Mouse (Mus musculus): ENCODE measurements around the gene Pagr1b. TPM values are rescaled to one million over a fixed set of nuclear protein-coding genes. Genes with fewer than 3 reads are reported as not detected.

Gene Pagr1b
- polyA plus RNA-seq, 1 experiment from 2014 or later: not detected

GRCm38 (mm10) chr7:127011051-127011450 is 5.2 kb downstream of the Pagr1b start:
- H3K4me2 ChIP-seq (replicated peaks): no peak overlapping the region
- no peak overlapping the region for H3K27ac ChIP-seq (replicated peaks)
- H3K4me1 ChIP-seq: peaks cover 35% of the 10 kb centered on the region
- no peak for ATAC-seq (replicated peaks)
- no peak overlapping the region for H3K4me3 ChIP-seq
- H3K36me3 ChIP-seq: peaks cover 17% of the 10 kb centered on the region
- H3K27me3 ChIP-seq: no peaks in the 10 kb centered on the region
- WGBS: 96% methylated on average over 2 of the region's 2 CpGs
- H3K9ac ChIP-seq (replicated peaks): no peak overlapping the region
- no peaks in the 10 kb centered on the region for H3K9me3 ChIP-seq

- H3K27ac ChIP-seq (replicated peaks): peak overlapping the region; percentile 92
- no peaks in the 10 kb centered on the region for H3K27me3 ChIP-seq
- no peak for ATAC-seq (replicated peaks)
- peaks cover 7% of the 10 kb centered on the region for H3K36me3 ChIP-seq
- WGBS: 81% methylated on average over 17 of the region's 17 CpGs
- H3K4me1 ChIP-seq: peaks cover 21% of the 10 kb centered on the region
- no peak overlapping the region for H3K4me2 ChIP-seq (replicated peaks)
- no peak overlapping the region for H3K9ac ChIP-seq (replicated peaks)
- no peaks in the 10 kb centered on the region for H3K9me3 ChIP-seq
- no peak overlapping the region for H3K4me3 ChIP-seq
These were observed 6.8 kb downstream of the Pagr1b start for GRCm38 (mm10) chr7:127009307-127010085.

- Histone ChIP-seq H3K9ac (replicated peaks) (no peak overlapping the region), H3K36me3 (peaks cover 3% of the 10 kb centered on the region; the same call in 1 of the 2 replicates), H3K27ac (replicated peaks) (peak overlapping the region; percentile 92), H3K27me3 (no peaks in the 10 kb centered on the region), H3K4me2 (replicated peaks) (no peak overlapping the region), H3K9me3 (no peaks in the 10 kb centered on the region), H3K4me1 (peaks cover 15% of the 10 kb centered on the region), H3K4me3 (no peak overlapping the region)
- ATAC-seq (replicated peaks): peak; percentile 91
- WGBS: 57% methylated on average over 9 of the region's 9 CpGs
These were observed 7.9 kb downstream of the Pagr1b start for GRCm38 (mm10) chr7:127008239-127009019.

GRCm38 (mm10) chr7:127007313-127008024 is 8.8 kb downstream of the Pagr1b start:
- Histone ChIP-seq H3K36me3 (no peaks in the 10 kb centered on the region), H3K9me3 (no peaks in the 10 kb centered on the region), H3K27ac (replicated peaks) (peak overlapping the region; percentile 92), H3K4me2 (replicated peaks) (no peak overlapping the region), H3K4me3 (no peak overlapping the region), H3K4me1 (peaks cover 15% of the 10 kb centered on the region), H3K27me3 (no peaks in the 10 kb centered on the region), H3K9ac (replicated peaks) (no peak overlapping the region)
- no peak for ATAC-seq (replicated peaks)
- WGBS: 79% methylated on average over 6 of the region's 6 CpGs

DNA sequence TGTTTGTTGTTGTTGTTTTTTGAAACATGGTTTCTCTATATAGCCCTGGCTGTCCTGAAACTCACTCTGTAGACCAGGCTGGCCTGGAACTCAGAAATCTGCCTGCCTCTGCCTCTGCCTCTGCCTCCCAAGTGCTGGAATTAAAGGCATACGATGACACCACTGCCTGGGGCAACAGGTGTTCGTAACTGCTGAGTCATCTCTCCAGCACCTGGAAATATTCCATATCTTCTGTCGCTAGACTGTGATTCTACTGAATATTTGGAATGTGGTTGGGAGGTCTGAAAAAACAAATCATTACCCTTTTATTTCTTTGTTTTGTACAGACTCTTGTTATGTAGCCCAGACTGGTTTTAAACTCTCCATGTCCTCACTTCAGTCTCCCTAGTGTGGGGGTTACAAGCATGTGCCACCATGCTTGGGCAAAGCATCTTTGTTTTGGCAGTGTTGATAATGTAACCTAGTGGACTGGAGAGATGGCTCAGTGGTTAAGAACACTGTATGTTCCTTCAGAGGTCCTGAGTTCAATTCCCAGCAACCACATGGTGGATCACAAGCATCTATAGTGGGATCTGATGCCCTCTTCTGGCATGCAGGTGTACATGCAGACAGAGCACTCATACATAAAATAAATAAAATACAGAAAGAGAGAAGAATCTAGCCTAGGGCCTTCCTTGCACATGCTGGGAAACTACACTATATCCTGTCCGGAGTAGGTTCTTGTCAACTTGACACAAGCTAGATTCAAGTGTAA is 12.0 kb downstream of the Pagr1b start:
- H3K4me2 ChIP-seq (replicated peaks): no peak overlapping the region
- 87% methylated on average over 4 of the region's 4 CpGs for WGBS
- no peak for ATAC-seq (replicated peaks)
- peaks cover 13% of the 10 kb centered on the region for H3K4me1 ChIP-seq
- H3K27ac ChIP-seq (replicated peaks): no peak overlapping the region
- H3K36me3 ChIP-seq: no peaks in the 10 kb centered on the region
- no peaks in the 10 kb centered on the region for H3K27me3 ChIP-seq
- no peak overlapping the region for H3K4me3 ChIP-seq
- no peaks in the 10 kb centered on the region for H3K9me3 ChIP-seq
- no peak overlapping the region for H3K9ac ChIP-seq (replicated peaks)

GRCm38 (mm10) chr7:127003620-127004019 is 12.7 kb downstream of the Pagr1b start:
- Histone ChIP-seq H3K9ac (replicated peaks) (no peak overlapping the region), H3K9me3 (no peaks in the 10 kb centered on the region), H3K27me3 (no peaks in the 10 kb centered on the region), H3K27ac (replicated peaks) (no peak overlapping the region), H3K4me3 (no peak overlapping the region), H3K36me3 (no peaks in the 10 kb centered on the region), H3K4me2 (replicated peaks) (no peak overlapping the region), H3K4me1 (peaks cover 7% of the 10 kb centered on the region)
- WGBS: 93% methylated on average over 5 of the region's 5 CpGs
- no peak for ATAC-seq (replicated peaks)

- no peak overlapping the region for H3K4me2 ChIP-seq (replicated peaks)
- no peaks in the 10 kb centered on the region for H3K36me3 ChIP-seq
- 91% methylated on average over 10 of the region's 10 CpGs for WGBS
- H3K4me3 ChIP-seq: no peak overlapping the region
- H3K4me1 ChIP-seq: no peaks in the 10 kb centered on the region
- no peak for ATAC-seq (replicated peaks)
- no peaks in the 10 kb centered on the region for H3K27me3 ChIP-seq
- no peaks in the 10 kb centered on the region for H3K9me3 ChIP-seq
- H3K9ac ChIP-seq (replicated peaks): no peak overlapping the region
- H3K27ac ChIP-seq (replicated peaks): no peak overlapping the region
These were observed 16.7 kb downstream of the Pagr1b start for GRCm38 (mm10) chr7:126999568-126999967.

DNA sequence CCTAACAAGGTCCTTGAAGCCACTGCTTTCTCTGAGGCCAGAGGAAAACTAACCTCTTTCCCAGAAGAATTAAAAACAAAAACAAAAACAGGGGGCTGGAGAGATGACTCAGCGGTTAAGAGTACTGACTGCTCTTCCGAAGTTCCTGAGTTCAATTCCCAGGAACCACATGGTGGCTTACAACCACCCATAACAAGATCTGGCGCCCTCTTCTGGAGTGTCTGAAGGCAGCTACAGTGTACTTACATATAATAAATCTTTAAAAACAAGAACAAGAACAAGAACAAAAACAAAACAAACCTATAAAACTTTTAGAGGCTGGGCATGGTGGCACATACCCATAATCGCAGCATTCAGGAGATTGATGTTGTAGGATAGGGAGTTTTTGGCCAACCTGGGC is 19.8 kb downstream of the Pagr1b start:
- no peak overlapping the region for H3K9ac ChIP-seq (replicated peaks)
- no peaks in the 10 kb centered on the region for H3K27me3 ChIP-seq
- no peak for ATAC-seq (replicated peaks)
- H3K4me2 ChIP-seq (replicated peaks): no peak overlapping the region
- H3K9me3 ChIP-seq: no peaks in the 10 kb centered on the region
- 82% methylated on average over 4 of the region's 4 CpGs for WGBS
- H3K36me3 ChIP-seq: no peaks in the 10 kb centered on the region
- no peaks in the 10 kb centered on the region for H3K4me1 ChIP-seq
- no peak overlapping the region for H3K27ac ChIP-seq (replicated peaks)
- no peak overlapping the region for H3K4me3 ChIP-seq

GRCm38 (mm10) chr7:126988816-126989215 is 27.5 kb downstream of the Pagr1b start:
- no peaks in the 10 kb centered on the region for H3K27me3 ChIP-seq

GRCm38 (mm10) chr7:126986319-126986718 is 30.0 kb downstream of the Pagr1b start:
- Histone ChIP-seq H3K36me3 (peaks cover 3% of the 10 kb centered on the region; the same call in 1 of the 2 replicates), H3K4me3 (no peak overlapping the region), H3K4me1 (no peaks in the 10 kb centered on the region), H3K4me2 (replicated peaks) (no peak overlapping the region), H3K9ac (replicated peaks) (no peak overlapping the region), H3K27me3 (no peaks in the 10 kb centered on the region), H3K27ac (replicated peaks) (no peak overlapping the region), H3K9me3 (no peaks in the 10 kb centered on the region)
- no peak for ATAC-seq (replicated peaks)
- 48% methylated on average over 9 of the region's 9 CpGs for WGBS

More at GRCm38 (mm10) chr7:126988816-126989215, 27.5 kb downstream of the Pagr1b start:
- WGBS: 70% methylated on average over 8 of the region's 8 CpGs
- Histone ChIP-seq H3K9ac (replicated peaks) (no peak overlapping the region), H3K4me2 (replicated peaks) (no peak overlapping the region), H3K27ac (replicated peaks) (no peak overlapping the region), H3K9me3 (no peaks in the 10 kb centered on the region), H3K4me3 (no peak overlapping the region), H3K4me1 (no peaks in the 10 kb centered on the region), H3K36me3 (no peaks in the 10 kb centered on the region)
- ATAC-seq (replicated peaks): no peak

DNA sequence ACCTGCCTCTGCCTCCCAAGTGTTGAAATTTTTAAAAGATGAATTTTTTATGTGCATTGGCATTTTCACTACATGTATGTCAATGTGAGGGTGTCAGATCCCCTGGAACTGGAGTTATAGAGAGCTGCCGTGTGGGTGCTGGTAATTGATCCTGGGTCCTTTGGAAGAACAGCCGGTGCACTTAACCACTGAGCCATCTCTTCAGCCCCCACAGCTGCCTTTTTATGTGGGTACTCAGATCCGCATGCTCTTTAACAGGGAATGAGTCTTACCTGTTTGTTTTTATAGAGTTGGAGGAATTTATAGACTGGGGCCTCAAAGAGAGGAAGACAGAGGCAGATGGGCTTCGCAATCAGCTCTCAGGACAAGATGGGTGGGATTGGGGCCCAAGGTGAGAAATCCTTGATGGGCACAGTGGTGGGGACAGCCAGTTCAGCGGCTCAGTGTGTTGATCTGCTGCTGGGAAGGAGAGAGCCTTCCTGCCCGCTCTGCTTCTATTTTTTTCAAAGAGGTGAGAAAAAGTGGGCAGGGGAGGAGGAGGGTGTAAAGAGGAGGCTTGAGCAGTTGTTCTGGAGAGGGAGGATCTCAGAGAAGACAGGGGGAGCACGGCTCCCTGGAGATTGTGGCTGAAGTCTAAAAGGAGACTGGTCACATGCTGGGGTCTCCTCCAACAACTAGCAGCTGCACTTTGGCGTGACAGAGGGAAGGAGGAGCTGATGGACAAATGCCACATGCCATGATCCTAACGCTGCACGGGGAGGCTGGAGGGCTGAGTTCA is 31.4 kb downstream of the Pagr1b start:
- Histone ChIP-seq H3K36me3 (peaks cover 13% of the 10 kb centered on the region), H3K27me3 (no peaks in the 10 kb centered on the region), H3K9me3 (no peaks in the 10 kb centered on the region), H3K4me2 (replicated peaks) (no peak overlapping the region), H3K4me1 (no peaks in the 10 kb centered on the region), H3K9ac (replicated peaks) (no peak overlapping the region), H3K4me3 (no peak overlapping the region), H3K27ac (replicated peaks) (no peak overlapping the region)
- ATAC-seq (replicated peaks): no peak
- 68% methylated on average over 10 of the region's 10 CpGs for WGBS

Measured in forebrain, embryonic 15.5 days (tissue).